Mouse (Mus musculus): ENCODE data around the gene Map4k3. TPM values are rescaled to one million over a fixed set of nuclear protein-coding genes. Genes with fewer than 3 reads are reported as not detected.
A peak's percentile ranks its signal among the peaks of the same experiment; 100 is the strongest.

The Map4k3 gene
- polyA plus RNA-seq, 1 experiment from 2014 or later = 13.9 TPM

DNA sequence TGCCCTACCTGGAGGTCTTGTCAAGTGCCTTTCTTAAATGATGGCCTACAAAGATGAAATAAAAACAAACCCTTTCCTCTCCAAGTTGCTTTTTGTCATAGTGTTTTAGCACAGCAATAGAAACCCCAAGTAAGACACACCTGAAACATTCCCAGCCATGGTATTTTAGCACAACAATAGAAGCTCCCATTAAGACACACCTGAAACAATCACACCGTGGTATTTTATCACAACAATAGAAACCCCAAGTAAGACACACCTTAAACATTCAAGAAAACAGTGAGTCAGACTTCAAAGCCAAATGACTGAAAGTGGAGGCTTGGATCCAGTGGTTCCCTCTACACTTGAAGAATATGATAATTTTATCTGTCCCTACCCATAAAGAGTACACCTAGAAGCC is 92.5 kb downstream of the Map4k3 start:
- Histone ChIP-seq H3K4me1 (no peaks in the 10 kb centered on the region), H3K9me3 (no peaks in the 10 kb centered on the region), H3K36me3 (replicated peaks) (peaks cover 67% of the 10 kb centered on the region), H3K27ac (no peak overlapping the region), H3K4me3 (no peak overlapping the region), H3K27me3 (ENCODE audit: poor library complexity, severe bottlenecking) (no peaks in the 10 kb centered on the region)
- 90% methylated on average over 1 of the region's 1 CpGs for WGBS
- DNase-seq (ENCODE audit: extremely low spot score, low spot score) = no peak

DNA sequence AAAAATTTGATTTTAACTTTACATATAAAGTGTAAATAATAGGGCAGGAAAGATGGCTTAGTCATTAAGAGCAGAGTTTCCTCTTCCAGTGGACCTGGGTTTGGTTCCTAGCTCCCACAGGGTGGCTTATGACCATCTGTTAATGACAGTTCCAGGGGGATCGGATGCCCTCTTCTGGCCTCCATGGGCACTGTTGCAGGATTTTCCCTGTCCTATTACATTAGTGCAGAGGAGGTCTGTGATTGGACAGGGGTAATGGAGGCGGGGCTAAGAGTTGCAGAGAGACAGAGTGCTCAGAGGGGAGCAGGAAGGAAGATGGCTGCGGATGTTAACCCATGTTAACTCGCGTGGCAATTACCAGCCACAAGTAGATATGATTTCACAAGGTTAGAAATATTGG is 95.4 kb downstream of the Map4k3 start:
- Histone ChIP-seq H3K4me1 (no peaks in the 10 kb centered on the region), H3K27ac (no peak overlapping the region), H3K27me3 (ENCODE audit: poor library complexity, severe bottlenecking) (no peaks in the 10 kb centered on the region), H3K4me3 (no peak overlapping the region), H3K9me3 (no peaks in the 10 kb centered on the region), H3K36me3 (replicated peaks) (peaks cover 60% of the 10 kb centered on the region)
- 94% methylated on average over 5 of the region's 5 CpGs for WGBS
- DNase-seq (ENCODE audit: extremely low spot score, low spot score) = no peak

GRCm38 (mm10) chr17:80632354-80632753 is 95.9 kb downstream of the Map4k3 start:
- 92% methylated on average over 4 of the region's 4 CpGs for WGBS

DNA sequence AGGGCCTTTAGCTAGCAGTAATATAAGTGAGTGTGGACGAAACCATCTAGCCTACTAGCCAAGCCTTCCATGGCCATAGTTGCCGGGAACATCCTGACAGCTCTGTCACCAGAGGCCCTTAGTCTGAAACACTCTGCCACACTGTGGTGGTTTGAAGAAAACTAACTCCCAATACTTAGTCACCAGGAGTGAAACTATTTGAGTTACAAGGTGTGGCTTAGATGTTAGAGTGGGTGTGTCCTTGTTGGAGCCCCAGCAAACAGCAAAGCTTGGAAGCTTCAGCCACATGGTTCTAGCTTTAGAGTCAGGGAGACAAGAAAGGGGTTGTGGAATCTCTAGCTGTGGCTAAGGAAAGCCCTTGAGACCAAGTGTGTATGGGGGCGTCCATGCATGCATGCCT is 97.3 kb downstream of the Map4k3 start:
- no peak overlapping the region for H3K4me3 ChIP-seq
- DNase-seq (ENCODE audit: extremely low spot score, low spot score) = no peak
- H3K27ac ChIP-seq = no peak overlapping the region
- no peaks in the 10 kb centered on the region for H3K4me1 ChIP-seq
- no peaks in the 10 kb centered on the region for H3K27me3 ChIP-seq (ENCODE audit: poor library complexity, severe bottlenecking)
- WGBS = 94% methylated on average over 3 of the region's 3 CpGs
- peaks cover 61% of the 10 kb centered on the region for H3K36me3 ChIP-seq (replicated peaks)
- H3K9me3 ChIP-seq = no peaks in the 10 kb centered on the region

More at GRCm38 (mm10) chr17:80632354-80632753, 95.9 kb downstream of the Map4k3 start:
- no peak for DNase-seq (ENCODE audit: extremely low spot score, low spot score)
- Histone ChIP-seq H3K27me3 (ENCODE audit: poor library complexity, severe bottlenecking) (no peaks in the 10 kb centered on the region), H3K27ac (no peak overlapping the region), H3K4me3 (no peak overlapping the region), H3K4me1 (no peaks in the 10 kb centered on the region), H3K9me3 (no peaks in the 10 kb centered on the region), H3K36me3 (replicated peaks) (peaks cover 62% of the 10 kb centered on the region)

DNA sequence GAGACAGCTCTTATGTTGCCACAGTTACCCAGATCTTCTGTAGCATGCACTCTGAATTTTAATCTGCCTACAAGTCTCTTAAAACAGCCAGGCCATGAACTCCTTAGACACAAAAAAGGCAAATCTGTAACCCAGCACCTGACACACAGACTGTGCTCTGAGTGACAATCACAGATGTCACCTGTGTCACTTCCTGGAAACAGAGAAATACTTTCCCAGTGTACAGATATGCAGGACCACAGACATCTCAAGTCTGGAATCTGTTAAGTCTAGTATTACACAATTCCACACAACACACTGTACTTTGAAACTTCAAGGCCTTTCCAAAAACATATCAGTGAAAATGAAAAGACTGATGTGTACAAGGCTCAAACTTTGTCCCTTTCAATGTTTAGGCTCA is 103.3 kb downstream of the Map4k3 start:
- Histone ChIP-seq H3K36me3 (replicated peaks) (peaks cover 14% of the 10 kb centered on the region; the same call in 1 of the 2 replicates), H3K4me1 (no peaks in the 10 kb centered on the region), H3K9me3 (no peaks in the 10 kb centered on the region), H3K4me3 (no peak overlapping the region), H3K27ac (no peak overlapping the region), H3K27me3 (ENCODE audit: poor library complexity, severe bottlenecking) (no peaks in the 10 kb centered on the region)
- no peak for DNase-seq (ENCODE audit: extremely low spot score, low spot score)

DNA sequence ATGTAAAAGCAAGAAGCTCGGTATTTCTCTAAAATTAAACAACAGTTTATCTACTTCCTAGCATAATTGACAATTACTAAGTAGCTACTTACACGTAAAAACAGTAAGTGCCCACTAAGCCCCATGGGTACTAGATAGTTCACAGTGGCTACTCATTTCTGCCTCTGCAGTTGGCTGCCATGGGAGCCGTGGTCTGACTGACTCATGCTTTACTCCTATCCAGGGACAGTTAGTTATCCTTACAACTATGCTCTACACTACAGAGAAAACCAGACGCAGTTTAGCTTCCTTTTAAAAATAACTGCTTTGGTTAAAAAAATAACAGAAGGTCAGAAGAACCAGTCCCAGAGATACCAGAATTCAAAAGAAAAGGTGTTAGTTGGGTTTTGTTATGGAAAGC is 106.6 kb downstream of the Map4k3 start:
- H3K27me3 ChIP-seq (ENCODE audit: poor library complexity, severe bottlenecking) = no peaks in the 10 kb centered on the region
- H3K9me3 ChIP-seq = no peaks in the 10 kb centered on the region
- H3K27ac ChIP-seq = no peak overlapping the region
- 91% methylated on average over 4 of the region's 4 CpGs for WGBS
- H3K36me3 ChIP-seq (replicated peaks) = peaks cover 16% of the 10 kb centered on the region
- H3K4me3 ChIP-seq = no peak overlapping the region
- no peak for DNase-seq (ENCODE audit: extremely low spot score, low spot score)
- H3K4me1 ChIP-seq = no peaks in the 10 kb centered on the region

DNA sequence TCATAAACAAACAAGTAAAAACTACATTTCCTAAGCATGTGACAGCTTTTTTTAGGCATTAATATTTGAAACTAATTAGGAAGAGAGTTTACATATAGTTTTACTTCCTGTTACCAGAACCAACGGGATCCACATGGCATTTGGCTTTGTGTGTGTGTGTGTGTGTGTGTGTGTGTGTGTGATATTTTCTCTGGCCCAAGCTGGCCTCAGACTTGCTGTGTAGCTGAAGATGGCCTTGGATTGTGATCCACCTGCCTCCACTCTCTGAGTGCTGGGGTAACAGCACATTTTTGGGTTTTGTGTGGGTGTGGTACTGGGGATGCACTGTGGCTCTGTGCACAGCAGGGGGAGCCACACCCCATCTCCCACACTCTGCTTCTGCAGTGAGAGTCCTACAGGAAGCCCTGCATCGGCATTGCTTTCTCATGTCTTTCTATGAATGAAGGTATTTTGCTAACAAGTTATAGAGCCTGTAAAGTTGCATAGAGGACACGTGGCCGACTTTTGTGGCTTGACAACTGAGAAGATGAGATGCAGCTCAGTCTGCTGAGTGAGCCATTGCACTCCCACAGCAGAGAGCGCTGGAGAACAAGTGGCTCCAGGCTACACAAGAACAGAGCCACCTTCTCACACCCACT is 107.4 kb downstream of the Map4k3 start:
- no peak overlapping the region for H3K4me3 ChIP-seq
- WGBS = 80% methylated on average over 5 of the region's 5 CpGs
- no peaks in the 10 kb centered on the region for H3K9me3 ChIP-seq
- no peaks in the 10 kb centered on the region for H3K4me1 ChIP-seq
- H3K27ac ChIP-seq = no peak overlapping the region
- peaks cover 15% of the 10 kb centered on the region for H3K36me3 ChIP-seq (replicated peaks)
- no peaks in the 10 kb centered on the region for H3K27me3 ChIP-seq (ENCODE audit: poor library complexity, severe bottlenecking)
- peak; percentile 42 for DNase-seq (ENCODE audit: extremely low spot score, low spot score)

GRCm38 (mm10) chr17:80619556-80619955 is 108.7 kb downstream of the Map4k3 start:
- no peaks in the 10 kb centered on the region for H3K27me3 ChIP-seq (ENCODE audit: poor library complexity, severe bottlenecking)
- no peaks in the 10 kb centered on the region for H3K9me3 ChIP-seq
- 93% methylated on average over 13 of the region's 13 CpGs for WGBS
- H3K4me1 ChIP-seq = no peaks in the 10 kb centered on the region
- H3K36me3 ChIP-seq (replicated peaks) = peaks cover 28% of the 10 kb centered on the region
- no peak for DNase-seq (ENCODE audit: extremely low spot score, low spot score)
- H3K4me3 ChIP-seq = no peak overlapping the region
- no peak overlapping the region for H3K27ac ChIP-seq

GRCm38 (mm10) chr17:80618890-80619289 is 109.4 kb downstream of the Map4k3 start:
- no peaks in the 10 kb centered on the region for H3K9me3 ChIP-seq
- H3K27ac ChIP-seq = no peak overlapping the region
- H3K4me3 ChIP-seq = no peak overlapping the region
- no peak for DNase-seq (ENCODE audit: extremely low spot score, low spot score)
- peaks cover 33% of the 10 kb centered on the region for H3K36me3 ChIP-seq (replicated peaks)
- no peaks in the 10 kb centered on the region for H3K4me1 ChIP-seq
- 85% methylated on average over 5 of the region's 5 CpGs for WGBS
- H3K27me3 ChIP-seq (ENCODE audit: poor library complexity, severe bottlenecking) = no peaks in the 10 kb centered on the region

DNA sequence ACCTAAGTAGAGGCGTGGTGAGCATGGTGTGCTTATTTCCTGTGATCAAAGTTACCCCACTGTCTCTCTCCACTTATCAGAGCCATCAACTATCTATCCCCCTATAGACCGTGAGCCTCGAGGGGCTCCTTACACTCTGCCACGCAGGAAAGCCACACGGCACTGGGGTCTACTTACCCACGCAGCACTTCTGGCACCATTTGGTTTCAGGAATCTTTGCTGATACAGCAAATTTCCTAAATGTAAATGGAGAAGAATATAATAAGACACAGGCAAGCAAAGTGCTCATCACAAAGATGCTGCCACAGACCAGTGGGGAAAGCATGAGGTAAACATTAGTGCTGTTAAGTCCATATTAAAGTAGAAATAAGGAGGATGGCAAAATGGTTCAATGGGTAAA is 124.5 kb downstream of the Map4k3 start:
- no peak for DNase-seq (ENCODE audit: extremely low spot score, low spot score)
- H3K27ac ChIP-seq = no peak overlapping the region
- H3K4me3 ChIP-seq = no peak overlapping the region
- peaks cover 93% of the 10 kb centered on the region for H3K36me3 ChIP-seq (replicated peaks)
- peaks cover 10% of the 10 kb centered on the region for H3K9me3 ChIP-seq
- H3K27me3 ChIP-seq (ENCODE audit: poor library complexity, severe bottlenecking) = no peaks in the 10 kb centered on the region
- WGBS = 92% methylated on average over 6 of the region's 6 CpGs
- no peaks in the 10 kb centered on the region for H3K4me1 ChIP-seq

DNA sequence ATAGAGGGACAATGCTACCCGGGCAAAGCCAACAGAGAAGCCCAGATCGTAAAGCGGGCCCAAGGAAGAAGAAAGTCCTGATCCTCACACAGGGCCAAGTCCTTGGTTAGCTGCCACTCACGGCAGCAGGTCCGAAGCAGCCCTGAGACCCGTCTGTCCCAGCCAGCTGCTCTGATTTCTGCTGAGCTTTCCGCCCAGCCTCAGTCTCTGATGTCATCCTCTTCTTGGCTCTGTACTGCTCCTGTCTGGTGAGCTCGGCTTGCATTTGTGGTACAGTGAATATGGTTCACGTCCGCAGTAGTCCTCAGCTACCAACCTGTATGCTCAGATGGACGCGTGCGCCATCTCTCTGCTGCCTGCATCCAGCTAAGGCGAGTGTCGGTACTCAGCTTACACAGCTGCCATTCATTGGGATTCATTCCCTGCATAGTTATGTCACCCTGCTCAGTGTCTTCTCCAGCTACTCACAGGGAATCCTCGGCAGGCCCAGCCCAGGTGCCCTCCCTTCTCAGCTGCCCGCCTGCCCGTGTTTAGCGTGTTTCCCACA is 125.1 kb downstream of the Map4k3 start:
- Histone ChIP-seq H3K9me3 (peaks cover 5% of the 10 kb centered on the region; the same call in 1 of the 2 replicates), H3K27ac (no peak overlapping the region), H3K27me3 (ENCODE audit: poor library complexity, severe bottlenecking) (no peaks in the 10 kb centered on the region), H3K4me1 (no peaks in the 10 kb centered on the region), H3K36me3 (replicated peaks) (peaks cover 86% of the 10 kb centered on the region), H3K4me3 (no peak overlapping the region)
- WGBS = 94% methylated on average over 19 of the region's 19 CpGs
- no peak for DNase-seq (ENCODE audit: extremely low spot score, low spot score)

- peaks cover 5% of the 10 kb centered on the region; the same call in 1 of the 2 replicates for H3K9me3 ChIP-seq
- DNase-seq (ENCODE audit: extremely low spot score, low spot score) = peak; percentile 40
- no peaks in the 10 kb centered on the region for H3K4me1 ChIP-seq
- peaks cover 86% of the 10 kb centered on the region for H3K36me3 ChIP-seq (replicated peaks)
- H3K4me3 ChIP-seq = no peak overlapping the region
- no peaks in the 10 kb centered on the region for H3K27me3 ChIP-seq (ENCODE audit: poor library complexity, severe bottlenecking)
- 59% methylated on average over 13 of the region's 13 CpGs for WGBS
- H3K27ac ChIP-seq = no peak overlapping the region
These were observed 126.9 kb downstream of the Map4k3 start for GRCm38 (mm10) chr17:80601371-80601770.

- no peak overlapping the region for H3K4me3 ChIP-seq
- H3K36me3 ChIP-seq (replicated peaks) = peaks cover 75% of the 10 kb centered on the region
- 94% methylated on average over 6 of the region's 6 CpGs for WGBS
These were observed 145.2 kb downstream of the Map4k3 start for GRCm38 (mm10) chr17:80583051-80583450.

More at GRCm38 (mm10) chr17:80583051-80583450, 145.2 kb downstream of the Map4k3 start:
- H3K4me1 ChIP-seq = no peaks in the 10 kb centered on the region
- no peaks in the 10 kb centered on the region for H3K9me3 ChIP-seq
- no peak for DNase-seq (ENCODE audit: extremely low spot score, low spot score)
- no peaks in the 10 kb centered on the region for H3K27me3 ChIP-seq (ENCODE audit: poor library complexity, severe bottlenecking)
- no peak overlapping the region for H3K27ac ChIP-seq

All from forebrain, embryonic 10.5 days (tissue).